ENCODE assay signal across 10 mouse cellular contexts in genomic region chr9:31996466-31997177, GRCm38 (mm10).
DNase-seq lines count a peak whose midpoint lies in the region; ATAC-seq and TF ChIP-seq lines count a peak whose summit lies in the region.
"Had no signal": no experiment of that assay in that cellular context is flagged by ENCODE, and none has a peak within 500 bp of the region (broad histone marks: within the 10 kb centered on the region; RNA-seq: fewer than 3 reads in every experiment).

No protein-coding gene starts in this region.

- H3K36me3 ChIP-seq in lung, postnatal 0 days (ENCODE audit: insufficient read depth, low read length), result no peaks in the 10 kb centered on the region
- H3K36me3 ChIP-seq in limb, embryonic 10.5 days, result no peaks in the 10 kb centered on the region
- H3K36me3 ChIP-seq in stomach, embryonic 15.5 days, result no peaks in the 10 kb centered on the region

- H3K27ac ChIP-seq in lung, postnatal 0 days (ENCODE audit: low read length), result no peak overlapping the region
- H3K27ac ChIP-seq in limb, embryonic 10.5 days, result peak overlapping the region; percentile 46; the same call in 1 of the 2 replicates
- H3K27ac ChIP-seq in stomach, embryonic 15.5 days, result peak overlapping the region; percentile 72

- TF ChIP-seq EP300 in lung, postnatal 0 days (IDR thresholded peaks at IDR 0.05), result no peak

- peak; percentile 9 for DNase-seq in adrenal gland, postnatal 14 days
- no peak for DNase-seq in adrenal gland, postnatal 10 days
- DNase-seq in lung, postnatal 0 days (ENCODE audit: low spot score), result peak; percentile 13
- no peak for DNase-seq in lung, postnatal 4 days
- no peak for DNase-seq in limb, embryonic 10.5 days (ENCODE audit: low spot score)
- DNase-seq in urinary bladder, postnatal 14 days (ENCODE audit: low spot score), result no peak
- no peak for DNase-seq in urinary bladder, postnatal 10 days (ENCODE audit: low spot score)
- DNase-seq: gastrocnemius, postnatal 14 days; right cerebral cortex, postnatal 4 days had no signal

- no peaks in the 10 kb centered on the region for H3K9me3 ChIP-seq in lung, postnatal 0 days (ENCODE audit: low read length)
- no peaks in the 10 kb centered on the region for H3K9me3 ChIP-seq in limb, embryonic 10.5 days (replicated peaks)
- no peaks in the 10 kb centered on the region for H3K9me3 ChIP-seq in stomach, embryonic 15.5 days

- no peak overlapping the region for H3K9ac ChIP-seq in lung, postnatal 0 days (replicated peaks; ENCODE audit: low read depth)
- no peak overlapping the region for H3K9ac ChIP-seq in stomach, embryonic 15.5 days

- H3K4me2 ChIP-seq in lung, postnatal 0 days (replicated peaks; ENCODE audit: low read depth, low read length), result no peak overlapping the region
- H3K4me2 ChIP-seq in stomach, embryonic 15.5 days, result no peak overlapping the region

- 30% methylated on average over 7 of the region's 7 CpGs for WGBS in lung, postnatal 0 days
- WGBS in limb, embryonic 10.5 days, result 82% methylated on average over 7 of the region's 7 CpGs
- 44% methylated on average over 7 of the region's 7 CpGs for WGBS in stomach, embryonic 15.5 days

- ATAC-seq in lung, postnatal 0 days, result no peak
- ATAC-seq in stomach, embryonic 15.5 days (ENCODE audit: insufficient read depth, low FRiP score, low read depth), result peak; percentile 54

- no peaks in the 10 kb centered on the region for H3K4me1 ChIP-seq in lung, postnatal 0 days (ENCODE audit: insufficient read depth, low read depth, low read length)
- peaks cover 39% of the 10 kb centered on the region for H3K4me1 ChIP-seq in limb, embryonic 10.5 days
- H3K4me1 ChIP-seq in stomach, embryonic 15.5 days, result peaks cover 14% of the 10 kb centered on the region

- no peak overlapping the region for H3K4me3 ChIP-seq in lung, postnatal 0 days (ENCODE audit: low read depth, low read length)
- no peak overlapping the region for H3K4me3 ChIP-seq in limb, embryonic 10.5 days
- H3K4me3 ChIP-seq in stomach, embryonic 15.5 days (replicated peaks), result no peak overlapping the region

- 0 out of 2 replicates have a peak, but pooled peaks have one; percentile 4 for TF ChIP-seq CTCF in lung, postnatal 0 days (IDR thresholded peaks at IDR 0.05)

- H3K27me3 ChIP-seq in lung, postnatal 0 days (replicated peaks; ENCODE audit: insufficient read depth, low read length), result no peaks in the 10 kb centered on the region
- H3K27me3 ChIP-seq in limb, embryonic 10.5 days (ENCODE audit: low read depth, poor library complexity, severe bottlenecking), result no peaks in the 10 kb centered on the region
- no peaks in the 10 kb centered on the region for H3K27me3 ChIP-seq in stomach, embryonic 15.5 days (replicated peaks)

Comparison
In these comparisons a context has a peak if more than half of its experiments do, and no peak if none do; other contexts are left out.
1. DNase-seq: peak in adrenal gland, postnatal 14 days (single experiment) and lung, postnatal 0 days (single experiment); none in adrenal gland, postnatal 10 days (single experiment), lung, postnatal 4 days (0 of 2), limb, embryonic 10.5 days (single experiment), urinary bladder, postnatal 14 days (single experiment) and urinary bladder, postnatal 10 days (single experiment).